Mouse (Mus musculus) bone marrow macrophage, adult 2 months (primary cell): ENCODE data around the gene Tmbim6.

Experiments used
- CTCF ChIP-seq: IDR thresholded peaks from 2 replicates; pipeline ENCODE4 v1.5.1; 2012; ENCODE audit warnings: low read depth, mild to moderate bottlenecking, low read length, moderate library complexity
- POLR2A ChIP-seq: IDR thresholded peaks from 2 replicates; pipeline ENCODE4 v1.6.1; 2012; ENCODE audit warnings: mild to moderate bottlenecking, low read depth, low read length, borderline replicate concordance

DNA sequence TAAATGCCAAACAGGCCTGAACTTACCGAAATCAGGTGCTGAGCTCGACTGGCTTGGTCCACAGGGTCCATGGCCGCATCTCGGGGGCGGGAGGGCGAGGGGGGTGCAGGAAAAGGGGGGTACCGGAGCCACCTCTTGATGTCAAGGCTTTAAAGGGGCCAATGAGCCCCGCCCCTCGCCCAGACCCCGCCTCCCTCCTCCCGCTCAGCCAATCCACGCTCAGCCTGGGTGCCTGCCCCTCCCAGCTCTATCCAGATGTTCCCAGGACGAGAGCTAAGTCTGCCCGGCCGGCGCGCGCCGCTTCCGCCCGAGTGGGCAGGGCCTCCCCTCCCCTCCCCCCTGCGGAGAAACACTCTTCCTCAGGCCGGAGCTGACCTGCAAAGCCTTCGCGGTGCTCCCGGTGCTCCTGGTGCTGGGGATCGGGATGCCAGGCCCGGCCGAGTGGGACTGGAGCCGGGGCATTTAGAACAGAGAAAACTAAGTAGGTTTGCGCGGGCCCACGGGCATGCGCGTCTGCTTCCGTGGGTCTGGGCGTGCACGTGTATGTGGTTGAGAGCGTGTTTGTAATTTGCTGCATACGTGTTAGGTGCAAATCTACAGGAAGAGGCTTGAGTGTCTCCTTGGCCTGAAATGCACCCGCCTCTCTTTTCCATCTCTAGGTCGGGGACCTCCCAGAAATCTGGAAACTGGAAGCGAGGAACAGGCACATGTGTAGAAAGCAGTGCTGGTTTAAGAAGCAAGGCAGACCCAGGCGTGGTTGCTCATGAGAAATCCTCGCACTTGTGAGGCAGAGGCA is 65.1 kb downstream of the Tmbim6 start, which contains the start of gene Nckap5l:
- no peak for TF ChIP-seq POLR2A
- TF ChIP-seq CTCF: no peak
